Mouse (Mus musculus) limb, embryonic 10.5 days (tissue): ENCODE measurements around the gene Plce1. TPM values are rescaled to one million over a fixed set of nuclear protein-coding genes. Genes with fewer than 3 reads are reported as not detected.
"Not testable (repeated sequence)": the region's sequence is repeated elsewhere in the genome, so short reads cannot be mapped to it uniquely, and the experiment has no call there.

Experiments used
- DNase-seq: peaks from one replicate; pipeline ENCODE4 v3.0.0-alpha.2; 2017; ENCODE audit warnings: low spot score
- H3K27ac ChIP-seq: fragments of 300-500 bp; sonication (generic); 2 replicates; pipeline ENCODE4 v1.5.1; 2016; ENCODE audit warnings: mild to moderate bottlenecking
- H3K27me3 ChIP-seq: fragments of 300-500 bp; sonication (generic); 2 replicates; pipeline ENCODE4 v1.6.1; 2016; ENCODE audit warnings: low read depth, mild to moderate bottlenecking; ENCODE audit not compliant: poor library complexity, severe bottlenecking
- H3K36me3 ChIP-seq: fragments of 300-500 bp; sonication (generic); 2 replicates; pipeline ENCODE4 v1.6.1; 2016; ENCODE audit warnings: mild to moderate bottlenecking, moderate library complexity
- H3K4me1 ChIP-seq: fragments of 300-500 bp; sonication (generic); 2 replicates; pipeline ENCODE4 v1.6.1; 2016
- H3K4me3 ChIP-seq: fragments of 300-500 bp; sonication (generic); 2 replicates; pipeline ENCODE4 v1.5.1; 2016; ENCODE audit warnings: mild to moderate bottlenecking, moderate library complexity
- H3K9me3 ChIP-seq: fragments of 300-500 bp; sonication (generic); replicated peaks from 2 replicates; pipeline ENCODE4 v1.6.1; 2016; ENCODE audit warnings: mild to moderate bottlenecking
- WGBS: fragments of 180-500 bp; shearing (Covaris S2); methylation state at CpG from one replicate; pipeline ENCODE4 v1.1.7; 2016; 5-methylcytosine and 5-hydroxymethylcytosine counted together
- polyA plus RNA-seq: library from polyadenylated mRNA; unstranded; fragments of >200 nt; fragmentation: Nextera tagmentation; extraction: Ambion mirVana; gene quantifications from 2 replicates; pipeline ENCODE4 v1.2.1, GENCODE M21; 2016

Plce1 gene
- polyA plus RNA-seq, 1 experiment from 2014 or later = 2.6 TPM

- DNase-seq, H3K27me3 ChIP-seq, H3K27ac ChIP-seq, H3K36me3 ChIP-seq, H3K9me3 ChIP-seq, H3K4me3 ChIP-seq, H3K4me1 ChIP-seq: not testable (repeated sequence)
- WGBS = 89% methylated on average over 1 of the region's 1 CpGs
Measured at GRCm38 (mm10) chr19:38561887-38562286, 81.0 kb downstream of the Plce1 start.

GRCm38 (mm10) chr19:38566156-38566555 is 85.2 kb downstream of the Plce1 start:
- Histone ChIP-seq H3K9me3 (no peaks in the 10 kb centered on the region), H3K27me3 (no peaks in the 10 kb centered on the region), H3K4me3 (no peak overlapping the region), H3K4me1 (peaks cover 14% of the 10 kb centered on the region), H3K36me3 (no peaks in the 10 kb centered on the region), H3K27ac (no peak overlapping the region)
- DNase-seq = no peak

GRCm38 (mm10) chr19:38566752-38567151 is 85.8 kb downstream of the Plce1 start:
- no peak overlapping the region for H3K4me3 ChIP-seq
- 32% methylated on average over 7 of the region's 7 CpGs for WGBS

GRCm38 (mm10) chr19:38567331-38567730 is 86.4 kb downstream of the Plce1 start:
- no peak for DNase-seq
- H3K4me3 ChIP-seq = no peak overlapping the region
- 76% methylated on average over 5 of the region's 5 CpGs for WGBS
- H3K4me1 ChIP-seq = peaks cover 14% of the 10 kb centered on the region
- H3K9me3 ChIP-seq = no peaks in the 10 kb centered on the region
- H3K36me3 ChIP-seq = no peaks in the 10 kb centered on the region
- no peak overlapping the region for H3K27ac ChIP-seq
- H3K27me3 ChIP-seq = no peaks in the 10 kb centered on the region

More at GRCm38 (mm10) chr19:38566752-38567151, 85.8 kb downstream of the Plce1 start:
- DNase-seq = no peak
- Histone ChIP-seq H3K27me3 (no peaks in the 10 kb centered on the region), H3K36me3 (no peaks in the 10 kb centered on the region), H3K9me3 (no peaks in the 10 kb centered on the region), H3K4me1 (peaks cover 14% of the 10 kb centered on the region), H3K27ac (no peak overlapping the region)

- H3K27me3 ChIP-seq = no peaks in the 10 kb centered on the region
- H3K4me1 ChIP-seq = no peaks in the 10 kb centered on the region
- no peak overlapping the region for H3K4me3 ChIP-seq
- 41% methylated on average over 8 of the region's 8 CpGs for WGBS
- no peaks in the 10 kb centered on the region for H3K9me3 ChIP-seq
- no peak for DNase-seq
- H3K36me3 ChIP-seq = no peaks in the 10 kb centered on the region
- H3K27ac ChIP-seq = no peak overlapping the region
Measured at GRCm38 (mm10) chr19:38578554-38579146, 97.7 kb downstream of the Plce1 start.

GRCm38 (mm10) chr19:38582861-38583260 is 102.0 kb downstream of the Plce1 start:
- Histone ChIP-seq H3K9me3 (no peaks in the 10 kb centered on the region), H3K4me1 (no peaks in the 10 kb centered on the region), H3K4me3 (no peak overlapping the region), H3K27me3 (no peaks in the 10 kb centered on the region), H3K27ac (no peak overlapping the region), H3K36me3 (no peaks in the 10 kb centered on the region)
- WGBS = 97% methylated on average over 1 of the region's 1 CpGs
- no peak for DNase-seq

GRCm38 (mm10) chr19:38587559-38587958 is 106.7 kb downstream of the Plce1 start:
- H3K36me3 ChIP-seq = no peaks in the 10 kb centered on the region
- no peaks in the 10 kb centered on the region for H3K27me3 ChIP-seq
- H3K27ac ChIP-seq = no peak overlapping the region
- H3K4me3 ChIP-seq = no peak overlapping the region
- DNase-seq = no peak
- WGBS = 82% methylated on average over 5 of the region's 5 CpGs
- no peaks in the 10 kb centered on the region for H3K4me1 ChIP-seq
- H3K9me3 ChIP-seq = no peaks in the 10 kb centered on the region

GRCm38 (mm10) chr19:38589466-38589865 is 108.6 kb downstream of the Plce1 start:
- H3K4me3 ChIP-seq = no peak overlapping the region
- H3K4me1 ChIP-seq = no peaks in the 10 kb centered on the region
- no peaks in the 10 kb centered on the region for H3K27me3 ChIP-seq
- DNase-seq = no peak
- no peaks in the 10 kb centered on the region for H3K36me3 ChIP-seq
- 90% methylated on average over 5 of the region's 5 CpGs for WGBS
- H3K27ac ChIP-seq = no peak overlapping the region
- no peaks in the 10 kb centered on the region for H3K9me3 ChIP-seq

- Histone ChIP-seq H3K9me3 (no peaks in the 10 kb centered on the region), H3K4me3 (no peak overlapping the region), H3K27ac (no peak overlapping the region), H3K36me3 (no peaks in the 10 kb centered on the region), H3K4me1 (no peaks in the 10 kb centered on the region), H3K27me3 (no peaks in the 10 kb centered on the region)
- 93% methylated on average over 8 of the region's 8 CpGs for WGBS
- DNase-seq = no peak
Measured at GRCm38 (mm10) chr19:38589941-38590340, 109.0 kb downstream of the Plce1 start.

GRCm38 (mm10) chr19:38592566-38593224 is 111.8 kb downstream of the Plce1 start:
- WGBS = 92% methylated on average over 7 of the region's 7 CpGs
- no peaks in the 10 kb centered on the region for H3K36me3 ChIP-seq
- H3K9me3 ChIP-seq = no peaks in the 10 kb centered on the region
- no peak overlapping the region for H3K4me3 ChIP-seq
- no peaks in the 10 kb centered on the region for H3K27me3 ChIP-seq
- no peak for DNase-seq
- peaks cover 5% of the 10 kb centered on the region for H3K4me1 ChIP-seq
- no peak overlapping the region for H3K27ac ChIP-seq

GRCm38 (mm10) chr19:38593225-38593897 is 112.5 kb downstream of the Plce1 start:
- Histone ChIP-seq H3K36me3 (no peaks in the 10 kb centered on the region), H3K9me3 (no peaks in the 10 kb centered on the region), H3K4me3 (no peak overlapping the region), H3K27me3 (no peaks in the 10 kb centered on the region), H3K4me1 (peaks cover 8% of the 10 kb centered on the region), H3K27ac (no peak overlapping the region)
- WGBS = 95% methylated on average over 12 of the region's 12 CpGs
- DNase-seq = no peak

- Histone ChIP-seq H3K27me3 (no peaks in the 10 kb centered on the region), H3K27ac (no peak overlapping the region), H3K4me1 (peaks cover 12% of the 10 kb centered on the region), H3K9me3 (no peaks in the 10 kb centered on the region), H3K36me3 (no peaks in the 10 kb centered on the region), H3K4me3 (no peak overlapping the region)
- 93% methylated on average over 4 of the region's 4 CpGs for whole genome bisulfite sequencing
- no peak for DNase-seq
Measured at GRCm38 (mm10) chr19:38596096-38596495, 115.2 kb downstream of the Plce1 start.

- H3K4me3 ChIP-seq = no peak overlapping the region
Measured at GRCm38 (mm10) chr19:38597392-38597791, 116.5 kb downstream of the Plce1 start.

More at GRCm38 (mm10) chr19:38597392-38597791, 116.5 kb downstream of the Plce1 start:
- no peaks in the 10 kb centered on the region for H3K9me3 ChIP-seq
- no peaks in the 10 kb centered on the region for H3K36me3 ChIP-seq
- no peak for DNase-seq
- peaks cover 12% of the 10 kb centered on the region for H3K4me1 ChIP-seq
- H3K27me3 ChIP-seq = no peaks in the 10 kb centered on the region
- 94% methylated on average over 2 of the region's 2 CpGs for WGBS
- no peak overlapping the region for H3K27ac ChIP-seq
